Mouse (Mus musculus): Measurements from ENCODE around the gene Caln1. TPM values are rescaled to one million over a fixed set of nuclear protein-coding genes. Genes with fewer than 3 reads are reported as not detected.

The Caln1 gene
- polyA plus RNA-seq, 1 experiment from 2014 or later = 0.14 TPM

- no peak overlapping the region for H3K4me2 ChIP-seq (replicated peaks; ENCODE audit: low read depth)
- no peaks in the 10 kb centered on the region for H3K27me3 ChIP-seq (replicated peaks; ENCODE audit: control insufficient read depth, insufficient read depth, low read length)
- no peak for TF ChIP-seq CTCF (IDR thresholded peaks at IDR 0.05; ENCODE audit: low read depth)
- H3K27ac ChIP-seq (ENCODE audit: low read depth, low read length) = no peak overlapping the region
- peaks cover 16% of the 10 kb centered on the region for H3K36me3 ChIP-seq (ENCODE audit: control insufficient read depth, insufficient read depth)
- H3K9ac ChIP-seq (ENCODE audit: low read depth, low read length) = no peak overlapping the region
- no peak overlapping the region for H3K4me3 ChIP-seq (ENCODE audit: low read depth, low read length)
- no peak for ATAC-seq
- no peaks in the 10 kb centered on the region for H3K4me1 ChIP-seq (replicated peaks; ENCODE audit: control insufficient read depth, insufficient read depth, low read length)
- H3K9me3 ChIP-seq (ENCODE audit: control insufficient read depth) = no peaks in the 10 kb centered on the region
- 60% methylated on average over 2 of the region's 2 CpGs for WGBS
These were observed 39.4 kb upstream of the Caln1 start for GRCm38 (mm10) chr5:130329889-130330288.

GRCm38 (mm10) chr5:130330801-130331200, 38.5 kb upstream of the Caln1 start:
- no peak for TF ChIP-seq CTCF (IDR thresholded peaks at IDR 0.05; ENCODE audit: low read depth)
- Histone ChIP-seq H3K4me1 (replicated peaks; ENCODE audit: control insufficient read depth, insufficient read depth, low read length) (no peaks in the 10 kb centered on the region), H3K9ac (ENCODE audit: low read depth, low read length) (no peak overlapping the region), H3K9me3 (ENCODE audit: control insufficient read depth) (no peaks in the 10 kb centered on the region), H3K4me3 (ENCODE audit: low read depth, low read length) (no peak overlapping the region), H3K27me3 (replicated peaks; ENCODE audit: control insufficient read depth, insufficient read depth, low read length) (no peaks in the 10 kb centered on the region), H3K36me3 (ENCODE audit: control insufficient read depth, insufficient read depth) (peaks cover 19% of the 10 kb centered on the region), H3K27ac (ENCODE audit: low read depth, low read length) (no peak overlapping the region), H3K4me2 (replicated peaks; ENCODE audit: low read depth) (no peak overlapping the region)
- 76% methylated on average over 4 of the region's 4 CpGs for WGBS
- ATAC-seq = no peak

- H3K4me1 ChIP-seq (replicated peaks; ENCODE audit: control insufficient read depth, insufficient read depth, low read length) = no peaks in the 10 kb centered on the region
- no peaks in the 10 kb centered on the region for H3K9me3 ChIP-seq (ENCODE audit: control insufficient read depth)
- H3K9ac ChIP-seq (ENCODE audit: low read depth, low read length) = no peak overlapping the region
- no peak for TF ChIP-seq CTCF (IDR thresholded peaks at IDR 0.05; ENCODE audit: low read depth)
- H3K4me3 ChIP-seq (ENCODE audit: low read depth, low read length) = no peak overlapping the region
- 74% methylated on average over 4 of the region's 4 CpGs for WGBS
- no peak overlapping the region for H3K4me2 ChIP-seq (replicated peaks; ENCODE audit: low read depth)
- ATAC-seq = no peak
- no peaks in the 10 kb centered on the region for H3K27me3 ChIP-seq (replicated peaks; ENCODE audit: control insufficient read depth, insufficient read depth, low read length)
- peaks cover 21% of the 10 kb centered on the region for H3K36me3 ChIP-seq (ENCODE audit: control insufficient read depth, insufficient read depth)
- H3K27ac ChIP-seq (ENCODE audit: low read depth, low read length) = no peak overlapping the region
These were observed 38.0 kb upstream of the Caln1 start for GRCm38 (mm10) chr5:130331206-130331605.

- Histone ChIP-seq H3K27me3 (replicated peaks; ENCODE audit: control insufficient read depth, insufficient read depth, low read length) (no peaks in the 10 kb centered on the region), H3K9ac (ENCODE audit: low read depth, low read length) (no peak overlapping the region), H3K36me3 (ENCODE audit: control insufficient read depth, insufficient read depth) (peaks cover 18% of the 10 kb centered on the region), H3K9me3 (ENCODE audit: control insufficient read depth) (no peaks in the 10 kb centered on the region), H3K4me3 (ENCODE audit: low read depth, low read length) (no peak overlapping the region), H3K4me1 (replicated peaks; ENCODE audit: control insufficient read depth, insufficient read depth, low read length) (no peaks in the 10 kb centered on the region), H3K4me2 (replicated peaks; ENCODE audit: low read depth) (no peak overlapping the region), H3K27ac (ENCODE audit: low read depth, low read length) (no peak overlapping the region)
- 88% methylated on average over 7 of the region's 7 CpGs for WGBS
- TF ChIP-seq CTCF (IDR thresholded peaks at IDR 0.05; ENCODE audit: low read depth) = no peak
- no peak for ATAC-seq
These were observed 35.7 kb upstream of the Caln1 start for GRCm38 (mm10) chr5:130333566-130333965.

- no peak overlapping the region for H3K9ac ChIP-seq (ENCODE audit: low read depth, low read length)
- no peak overlapping the region for H3K27ac ChIP-seq (ENCODE audit: low read depth, low read length)
- H3K27me3 ChIP-seq (replicated peaks; ENCODE audit: control insufficient read depth, insufficient read depth, low read length) = no peaks in the 10 kb centered on the region
- H3K4me2 ChIP-seq (replicated peaks; ENCODE audit: low read depth) = no peak overlapping the region
- H3K9me3 ChIP-seq (ENCODE audit: control insufficient read depth) = no peaks in the 10 kb centered on the region
- H3K4me1 ChIP-seq (replicated peaks; ENCODE audit: control insufficient read depth, insufficient read depth, low read length) = no peaks in the 10 kb centered on the region
- no peak for TF ChIP-seq CTCF (IDR thresholded peaks at IDR 0.05; ENCODE audit: low read depth)
- no peak for ATAC-seq
- peaks cover 20% of the 10 kb centered on the region for H3K36me3 ChIP-seq (ENCODE audit: control insufficient read depth, insufficient read depth)
- 94% methylated on average over 11 of the region's 11 CpGs for whole genome bisulfite sequencing
- no peak overlapping the region for H3K4me3 ChIP-seq (ENCODE audit: low read depth, low read length)
These were observed 35.3 kb upstream of the Caln1 start for GRCm38 (mm10) chr5:130333971-130334370.

- TF ChIP-seq CTCF (IDR thresholded peaks at IDR 0.05; ENCODE audit: low read depth) = 0 out of 2 replicates have a peak, but pooled peaks have one; percentile 7
- no peaks in the 10 kb centered on the region for H3K27me3 ChIP-seq (replicated peaks; ENCODE audit: control insufficient read depth, insufficient read depth, low read length)
- peaks cover 29% of the 10 kb centered on the region for H3K36me3 ChIP-seq (ENCODE audit: control insufficient read depth, insufficient read depth)
- no peak for ATAC-seq
- no peak overlapping the region for H3K4me2 ChIP-seq (replicated peaks; ENCODE audit: low read depth)
- no peak overlapping the region for H3K4me3 ChIP-seq (ENCODE audit: low read depth, low read length)
- no peak overlapping the region for H3K9ac ChIP-seq (ENCODE audit: low read depth, low read length)
- H3K4me1 ChIP-seq (replicated peaks; ENCODE audit: control insufficient read depth, insufficient read depth, low read length) = no peaks in the 10 kb centered on the region
- 96% methylated on average over 4 of the region's 4 CpGs for WGBS
- no peak overlapping the region for H3K27ac ChIP-seq (ENCODE audit: low read depth, low read length)
- H3K9me3 ChIP-seq (ENCODE audit: control insufficient read depth) = no peaks in the 10 kb centered on the region
These were observed 33.8 kb upstream of the Caln1 start for GRCm38 (mm10) chr5:130335462-130335861.

GRCm38 (mm10) chr5:130340656-130341055, 28.6 kb upstream of the Caln1 start:
- H3K9ac ChIP-seq (ENCODE audit: low read depth, low read length) = no peak overlapping the region
- 93% methylated on average over 15 of the region's 15 CpGs for WGBS
- no peak overlapping the region for H3K27ac ChIP-seq (ENCODE audit: low read depth, low read length)
- H3K4me1 ChIP-seq (replicated peaks; ENCODE audit: control insufficient read depth, insufficient read depth, low read length) = no peaks in the 10 kb centered on the region
- TF ChIP-seq CTCF (IDR thresholded peaks at IDR 0.05; ENCODE audit: low read depth) = no peak
- ATAC-seq = no peak
- H3K27me3 ChIP-seq (replicated peaks; ENCODE audit: control insufficient read depth, insufficient read depth, low read length) = no peaks in the 10 kb centered on the region
- no peak overlapping the region for H3K4me2 ChIP-seq (replicated peaks; ENCODE audit: low read depth)
- H3K4me3 ChIP-seq (ENCODE audit: low read depth, low read length) = no peak overlapping the region
- H3K36me3 ChIP-seq (ENCODE audit: control insufficient read depth, insufficient read depth) = peaks cover 35% of the 10 kb centered on the region
- H3K9me3 ChIP-seq (ENCODE audit: control insufficient read depth) = no peaks in the 10 kb centered on the region
